Mouse (Mus musculus) layer of hippocampus, adult 2 months (tissue): ENCODE data around the gene Ankrd40. TPM values are rescaled to one million over a fixed set of nuclear protein-coding genes. Genes with fewer than 3 reads are reported as not detected.

Source experiments
- DNase-seq, 2 experiments: peaks; one replicate each; pipeline ENCODE4 v3.0.0; 2022; ENCODE audit warnings: low spot score in 2 of 2
- H3K27ac ChIP-seq: fragments of 200-600 bp; 2 replicates; pipeline ENCODE4 v1.8.1; 2022
- H3K4me3 ChIP-seq: fragments of 200-600 bp; 2 replicates; pipeline ENCODE4 v1.8.1; 2022; ENCODE audit warnings: mild to moderate bottlenecking
- CTCF ChIP-seq: fragments of 200-600 bp; conservative IDR thresholded peaks from 2 replicates; pipeline ENCODE4 v1.8.1; 2022; ENCODE audit warnings: antibody characterized with exemption, mild to moderate bottlenecking, moderate library complexity
- total RNA-seq, 2 experiments: library from RNA; stranded (reverse); gene quantifications; 2 replicates each; pipeline ENCODE4 v1.2.3; 2021

The Ankrd40 gene
- total RNA-seq, 2 experiments from 2014 or later = 113 to 119 TPM

- Histone ChIP-seq H3K4me3 (no peak overlapping the region), H3K27ac (no peak overlapping the region; the same call in 1 of the 2 replicates)
- no peak for DNase-seq
- TF ChIP-seq CTCF = no peak
Observed at GRCm38 (mm10) chr11:94315308-94315707, 12.5 kb upstream of the Ankrd40 start.

- DNase-seq = no peak
- H3K4me3 ChIP-seq = no peak overlapping the region
- H3K27ac ChIP-seq = no peak overlapping the region
- TF ChIP-seq CTCF = no peak
Observed at GRCm38 (mm10) chr11:94316528-94316927, 11.3 kb upstream of the Ankrd40 start.

DNA sequence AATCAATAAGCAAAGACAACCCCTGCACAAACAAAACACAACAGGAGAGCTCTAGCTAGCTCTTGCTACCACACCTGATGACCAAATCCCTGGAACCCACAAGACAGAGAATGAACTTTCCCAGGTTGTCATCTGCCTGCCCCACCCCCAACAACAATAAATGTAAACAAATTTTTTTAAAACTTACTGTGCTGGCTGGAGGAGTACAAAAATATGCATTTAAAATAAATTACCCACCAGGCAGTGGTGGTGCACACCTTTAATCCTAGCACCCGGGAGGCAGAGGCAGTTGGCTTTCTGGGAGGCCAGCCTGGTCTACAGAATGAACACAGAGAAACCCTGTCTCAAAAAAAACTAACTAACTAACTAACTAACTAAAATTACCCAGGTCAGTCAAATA lies 10.8 kb upstream of the Ankrd40 start:
- no peak for TF ChIP-seq CTCF
- Histone ChIP-seq H3K27ac (no peak overlapping the region), H3K4me3 (no peak overlapping the region)
- DNase-seq = no peak

DNA sequence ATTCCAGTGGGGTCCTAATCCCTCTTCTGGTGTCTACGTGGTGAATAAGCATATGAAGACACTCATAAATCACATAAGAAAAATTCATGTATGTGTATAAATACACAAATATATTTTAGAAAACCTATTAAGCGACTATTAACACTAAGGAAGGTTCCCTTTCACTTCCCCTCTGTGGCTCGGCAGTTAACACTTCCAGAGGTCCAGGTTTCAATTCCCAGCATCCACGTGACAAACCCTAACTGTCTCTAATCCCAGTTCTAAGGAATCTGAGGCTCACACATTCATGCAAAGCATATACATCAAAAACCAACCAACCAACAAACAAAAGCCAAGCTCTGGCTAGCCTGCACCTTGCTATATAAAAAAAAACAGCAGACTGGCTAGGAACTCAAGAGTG lies 10.3 kb upstream of the Ankrd40 start:
- Histone ChIP-seq H3K27ac (no peak overlapping the region), H3K4me3 (no peak overlapping the region)
- no peak for DNase-seq
- no peak for TF ChIP-seq CTCF

- no peak for DNase-seq
- Histone ChIP-seq H3K27ac (no peak overlapping the region), H3K4me3 (no peak overlapping the region)
- TF ChIP-seq CTCF = no peak
Observed at GRCm38 (mm10) chr11:94318056-94318455, 9.7 kb upstream of the Ankrd40 start.

DNA sequence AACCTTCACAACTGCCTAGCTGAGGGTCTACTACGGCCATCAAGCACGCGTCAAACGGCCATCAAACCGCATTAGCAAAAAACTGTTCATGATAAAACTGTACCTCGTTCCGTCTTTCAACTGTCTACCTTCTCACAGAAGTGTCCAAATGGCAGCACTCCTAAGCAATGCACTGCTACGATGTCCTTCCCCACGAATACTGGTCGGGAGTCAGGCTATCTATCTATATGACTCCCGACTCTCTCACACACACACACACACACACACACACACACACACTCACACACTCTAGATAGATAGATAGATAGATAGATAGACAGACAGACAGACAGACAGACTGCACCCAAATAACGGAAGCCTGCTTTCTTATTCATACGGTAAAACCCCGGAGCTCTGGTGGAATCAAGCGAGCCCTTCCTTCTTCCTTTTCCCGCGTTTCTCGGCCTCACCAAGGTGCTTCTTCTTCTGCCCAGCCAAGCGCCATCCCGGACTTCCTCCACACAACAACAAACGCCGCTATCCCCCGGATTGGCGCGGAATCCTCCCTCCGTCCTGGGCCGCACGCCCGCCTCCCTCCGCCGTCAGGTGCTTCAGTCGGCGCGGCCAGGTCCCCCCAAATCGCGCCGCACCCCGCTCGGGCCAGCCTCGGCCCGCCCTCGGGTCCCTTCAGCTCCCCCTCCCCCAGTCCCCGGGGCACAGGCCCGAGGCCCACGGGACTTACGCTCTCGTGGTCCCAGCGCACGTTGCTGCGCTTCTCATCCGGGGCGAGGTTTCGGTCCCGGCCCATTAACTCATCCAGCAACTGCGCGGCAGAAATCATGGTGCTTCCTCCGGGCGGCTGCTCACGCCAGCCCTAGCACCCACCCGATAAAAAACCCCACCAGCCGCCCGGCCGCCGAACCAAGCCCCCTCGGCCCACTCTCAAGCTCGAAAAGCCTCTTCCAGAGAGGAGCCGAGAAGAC lies 6.6 kb upstream of the Ankrd40 start:
- no peak for TF ChIP-seq CTCF

DNA sequence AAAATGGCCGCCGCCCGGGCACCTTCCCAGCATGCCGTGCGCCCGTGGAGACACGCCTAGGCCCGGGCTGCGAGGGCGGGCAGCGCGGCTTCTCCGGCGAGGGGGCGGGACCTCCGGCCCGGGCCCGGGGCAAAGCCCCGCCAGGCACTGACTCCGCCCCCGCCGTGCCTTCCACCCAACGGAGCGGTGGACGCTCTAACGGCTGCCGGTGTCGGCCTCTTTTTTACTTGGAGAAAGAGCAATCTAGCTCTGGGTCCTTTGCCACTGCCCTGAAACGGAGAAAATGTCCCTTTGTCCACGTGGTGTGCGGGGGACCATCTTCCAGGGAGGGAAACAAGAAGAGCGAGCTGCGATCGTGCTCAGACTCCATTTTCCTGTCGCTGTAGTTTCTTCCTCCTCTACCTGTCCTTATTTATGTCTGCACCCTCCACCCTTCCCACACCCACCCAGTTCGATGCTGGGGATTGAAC lies 5.8 kb upstream of the Ankrd40 start, which contains the start of gene Luc7l3:
Luc7l3 (minus strand) TSS at position 58 of the 470 bp plus-strand sequence.
- DNase-seq = peak; percentile 94 to 96
- H3K27ac ChIP-seq = peak within 1 kb of the TSS; percentile 98
- no peak for TF ChIP-seq CTCF
- peak within 1 kb of the TSS; percentile 72 for H3K4me3 ChIP-seq

More for the DNA sequence above, 6.6 kb upstream of the Ankrd40 start:
- peak in 1 of 2 experiments; percentile 39 for DNase-seq
- peak overlapping the region; percentile 72 for H3K4me3 ChIP-seq
- H3K27ac ChIP-seq = peak overlapping the region; percentile 98

DNA sequence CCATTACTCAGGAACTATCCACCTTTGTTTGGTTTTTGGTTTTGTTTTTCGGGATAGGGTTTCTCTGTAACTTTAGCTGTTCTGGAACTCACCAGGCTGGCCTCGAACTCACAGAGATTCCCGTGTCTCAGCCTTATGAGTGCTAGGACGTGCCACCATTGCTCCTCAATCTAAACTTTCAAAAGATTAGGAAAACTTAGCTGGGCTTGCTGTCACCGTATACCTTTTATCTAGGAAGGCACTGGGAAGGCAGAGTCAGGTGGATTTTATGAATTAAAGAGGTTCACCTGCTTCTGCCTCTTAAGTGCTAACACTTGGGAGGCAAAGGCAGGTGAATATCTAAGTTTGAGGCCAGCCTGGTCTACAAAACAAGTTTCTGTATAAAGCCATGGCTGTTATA lies 5.2 kb upstream of the Ankrd40 start:
- DNase-seq = no peak
- Histone ChIP-seq H3K27ac (peak overlapping the region; percentile 98), H3K4me3 (peak overlapping the region; percentile 72)
- TF ChIP-seq CTCF = no peak

- Histone ChIP-seq H3K27ac (peak overlapping the region; percentile 98), H3K4me3 (no peak overlapping the region)
- no peak for TF ChIP-seq CTCF
- no peak for DNase-seq
Observed at GRCm38 (mm10) chr11:94323271-94323925, 4.4 kb upstream of the Ankrd40 start.

DNA sequence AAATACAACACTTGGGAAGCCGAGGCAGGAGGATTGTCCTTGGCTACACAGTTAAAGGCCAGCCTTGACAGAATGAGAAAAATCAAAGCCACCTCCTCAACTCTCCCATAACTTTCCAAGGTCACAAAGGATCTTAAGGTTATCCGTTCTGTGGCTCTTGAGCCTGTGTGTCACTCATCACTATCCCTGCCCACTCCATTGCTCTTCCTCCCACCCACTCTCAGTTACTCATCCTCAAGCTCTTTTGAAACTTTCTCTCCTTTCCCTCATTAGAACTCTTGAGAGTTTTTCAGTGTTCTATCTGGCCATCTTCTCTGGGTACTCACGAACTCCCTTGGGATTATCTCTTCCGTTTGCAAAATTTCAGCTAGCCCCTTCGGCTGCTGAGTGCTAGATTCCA lies 3.2 kb upstream of the Ankrd40 start:
- DNase-seq = no peak
- no peak for TF ChIP-seq CTCF
- no peak overlapping the region for H3K4me3 ChIP-seq
- H3K27ac ChIP-seq = no peak overlapping the region

DNA sequence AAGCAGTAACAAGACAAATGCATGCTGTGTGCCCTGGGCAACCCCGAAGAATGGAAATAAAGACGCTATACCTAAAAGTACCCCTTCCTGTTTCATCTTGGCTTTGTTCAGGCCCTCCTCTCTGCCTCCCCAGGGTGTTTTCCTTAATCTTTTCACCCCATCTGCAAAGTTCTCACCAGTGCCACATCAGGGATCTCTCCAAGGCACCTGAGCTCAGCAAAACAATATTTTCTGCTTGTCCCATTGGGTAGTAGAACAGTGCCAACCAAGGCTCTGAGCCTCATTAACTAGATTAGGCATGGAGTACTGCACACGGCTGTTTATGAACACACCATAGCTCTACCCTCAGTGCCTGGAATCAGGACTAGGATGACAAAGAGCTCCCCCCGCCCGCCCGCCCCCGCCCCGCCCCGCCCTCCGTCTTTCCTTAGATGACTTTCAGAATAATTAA lies 815 bp upstream of the Ankrd40 start:
- no peak for DNase-seq
- H3K27ac ChIP-seq = peak overlapping the region; percentile 100
- no peak for TF ChIP-seq CTCF

GRCm38 (mm10) chr11:94328644-94329025 lies 834 bp downstream of the Ankrd40 start:
- no peak for TF ChIP-seq CTCF

More for the DNA sequence above, 815 bp upstream of the Ankrd40 start:
- peak overlapping the region; percentile 85 for H3K4me3 ChIP-seq

More at GRCm38 (mm10) chr11:94328644-94329025, 834 bp downstream of the Ankrd40 start:
- H3K27ac ChIP-seq = peak overlapping the region; percentile 100
- peak in 1 of 2 experiments; percentile 53 for DNase-seq
- H3K4me3 ChIP-seq = peak overlapping the region; percentile 85
